Mouse (Mus musculus) CH12.LX (cell line): ENCODE measurements around the gene Mdfi. TPM values are rescaled to one million over a fixed set of nuclear protein-coding genes. Genes with fewer than 3 reads are reported as not detected.

Source experiments
- DNase-seq: peaks from one replicate; pipeline ENCODE4 v3.0.0-alpha.2; 2013; ENCODE audit errors: extremely low read depth
- H3K27ac ChIP-seq: 2 replicates; pipeline ENCODE4 v1.5.1; 2012; ENCODE audit warnings: low read depth, mild to moderate bottlenecking, control low read depth, moderate library complexity; ENCODE audit not compliant: insufficient read depth
- H3K27me3 ChIP-seq: replicated peaks from 2 replicates; pipeline ENCODE3; 2012; ENCODE audit warnings: inconsistent platforms
- H3K36me3 ChIP-seq, 2 experiments: replicated peaks in 1 of 2; 2 replicates each; pipeline versions ENCODE3 to v1.6.1; 2012; ENCODE audit warnings: inconsistent platforms in 1 of 2, low read length in 1 of 2, mild to moderate bottlenecking in 1 of 2, mixed read lengths in 1 of 2, moderate library complexity in 1 of 2; ENCODE audit not compliant: control insufficient read depth in 1 of 2, insufficient read depth in 1 of 2
- H3K4me1 ChIP-seq, 2 experiments: 2 replicates each; pipeline ENCODE4 v1.6.1; 2012; ENCODE audit warnings: inconsistent platforms in 1 of 2, moderate library complexity in 1 of 2; ENCODE audit not compliant: insufficient read depth in 2 of 2, control insufficient read depth in 1 of 2
- H3K4me2 ChIP-seq: 2 replicates; pipeline ENCODE4 v1.6.1; 2012; ENCODE audit warnings: low read depth, mild to moderate bottlenecking, control low read depth; ENCODE audit not compliant: poor library complexity, insufficient read depth, severe bottlenecking
- H3K4me3 ChIP-seq, 3 experiments: fragments of 150-350 bp in 1 of 3; sonication (generic) in 1 of 3; replicated peaks in 1 of 3; 2 replicates each; pipeline versions ENCODE3 to v1.5.1; 2011 to 2012; ENCODE audit warnings: low read depth in 2 of 3, low read length in 2 of 3, mild to moderate bottlenecking in 2 of 3, moderate library complexity in 2 of 3, control low read depth in 1 of 3, improper control_type of control experiment in 1 of 3, inconsistent platforms in 1 of 3, mixed read lengths in 1 of 3; ENCODE audit not compliant: poor library complexity in 1 of 3
- H3K79me2 ChIP-seq: replicated peaks from 2 replicates; pipeline ENCODE4 v1.6.1; 2012; ENCODE audit warnings: mild to moderate bottlenecking, moderate library complexity; ENCODE audit not compliant: control insufficient read depth, poor library complexity, insufficient read depth, severe bottlenecking; ENCODE audit errors: extremely low read depth
- H3K9ac ChIP-seq: 2 replicates; pipeline ENCODE4 v1.6.1; 2012; ENCODE audit warnings: low read depth, mild to moderate bottlenecking, control low read depth, moderate library complexity; ENCODE audit not compliant: insufficient read depth
- H3K9me3 ChIP-seq: replicated peaks from 2 replicates; pipeline ENCODE3; 2012; ENCODE audit warnings: low read length, inconsistent platforms, mixed read lengths
- BHLHE40 ChIP-seq: IDR thresholded peaks from 2 replicates; pipeline ENCODE4 v1.6.1; 2011; ENCODE audit warnings: mild to moderate bottlenecking, low read depth, low read length, improper control_type of control experiment
- CHD1 ChIP-seq: IDR thresholded peaks from 2 replicates; pipeline ENCODE4 v1.6.1; 2012; ENCODE audit warnings: low read depth, low read length, improper control_type of control experiment, inconsistent platforms
- CHD2 ChIP-seq: IDR thresholded peaks from 2 replicates; pipeline ENCODE4 v1.6.1; 2011; ENCODE audit warnings: low read length, improper control_type of control experiment
- CTCF ChIP-seq, 2 experiments: IDR thresholded peaks in 1 of 2; conservative IDR thresholded peaks in 1 of 2; 2 replicates each; pipeline ENCODE4 v1.5.1; 2011 to 2012; ENCODE audit warnings: low read depth in 2 of 2, low read length in 2 of 2, improper control_type of control experiment in 1 of 2, inconsistent platforms in 1 of 2, mild to moderate bottlenecking in 1 of 2, moderate library complexity in 1 of 2
- E2F4 ChIP-seq: IDR thresholded peaks from 2 replicates; pipeline ENCODE4 v1.6.1; 2011; ENCODE audit warnings: low read depth, low read length, improper control_type of control experiment; ENCODE audit not compliant: insufficient replicate concordance
- ELF1 ChIP-seq: IDR thresholded peaks from 2 replicates; pipeline ENCODE4 v1.6.1; 2014; ENCODE audit warnings: low read depth, mild to moderate bottlenecking, inconsistent platforms, low read length, improper control_type of control experiment
- EP300 ChIP-seq: IDR thresholded peaks from 2 replicates; pipeline ENCODE4 v1.6.1; 2011; ENCODE audit warnings: low read length, improper control_type of control experiment
- ETS1 ChIP-seq: conservative IDR thresholded peaks from 2 replicates; pipeline ENCODE4 v1.6.1; 2012; ENCODE audit warnings: low read depth, mild to moderate bottlenecking, inconsistent platforms, low read length, improper control_type of control experiment, moderate library complexity
- GABPA ChIP-seq: IDR thresholded peaks from 2 replicates; pipeline ENCODE4 v1.6.1; 2012; ENCODE audit warnings: low read depth, low read length, improper control_type of control experiment, inconsistent platforms; ENCODE audit not compliant: insufficient replicate concordance
- HCFC1 ChIP-seq: IDR thresholded peaks from 2 replicates; pipeline ENCODE4 v1.6.1; 2012; ENCODE audit warnings: low read depth, mild to moderate bottlenecking, inconsistent platforms, low read length, improper control_type of control experiment
- IRF4 ChIP-seq: IDR thresholded peaks from 2 replicates; pipeline ENCODE4 v1.6.1; 2014; ENCODE audit warnings: low read depth, mild to moderate bottlenecking, inconsistent platforms, low read length, improper control_type of control experiment
- JUN ChIP-seq: IDR thresholded peaks from 2 replicates; pipeline ENCODE4 v1.6.1; 2011; ENCODE audit warnings: low read depth, mild to moderate bottlenecking, low read length, improper control_type of control experiment, moderate library complexity; ENCODE audit not compliant: insufficient read depth
- JUND ChIP-seq: conservative IDR thresholded peaks from 2 replicates; pipeline ENCODE4 v1.6.1; 2011; ENCODE audit warnings: low read depth, low read length, improper control_type of control experiment
- KAT2A ChIP-seq: IDR thresholded peaks from 2 replicates; pipeline ENCODE4 v1.6.1; 2012; ENCODE audit warnings: low read length, improper control_type of control experiment, inconsistent platforms; ENCODE audit not compliant: insufficient replicate concordance
- MAFK ChIP-seq: IDR thresholded peaks from 2 replicates; pipeline ENCODE4 v1.6.1; 2011; ENCODE audit warnings: low read length, improper control_type of control experiment; ENCODE audit not compliant: insufficient replicate concordance
- MAX ChIP-seq: IDR thresholded peaks from 2 replicates; pipeline ENCODE4 v1.6.1; 2011; ENCODE audit warnings: low read length, improper control_type of control experiment
- MAZ ChIP-seq: IDR thresholded peaks from 2 replicates; pipeline ENCODE4 v1.6.1; 2012; ENCODE audit warnings: low read depth, mild to moderate bottlenecking, inconsistent platforms, low read length, improper control_type of control experiment, moderate library complexity
- MEF2A ChIP-seq: IDR thresholded peaks from 2 replicates; pipeline ENCODE4 v1.6.1; 2014; ENCODE audit warnings: low read depth, mild to moderate bottlenecking, inconsistent platforms, low read length, improper control_type of control experiment, borderline replicate concordance
- MXI1 ChIP-seq: IDR thresholded peaks from 2 replicates; pipeline ENCODE4 v1.6.1; 2011; ENCODE audit warnings: mild to moderate bottlenecking, low read depth, low read length, improper control_type of control experiment
- MYC ChIP-seq: IDR thresholded peaks from 2 replicates; pipeline ENCODE4 v1.6.1; 2011; ENCODE audit warnings: low read depth, mild to moderate bottlenecking, improper control_type of control experiment, low read length
- NELFE ChIP-seq: IDR thresholded peaks from 2 replicates; pipeline ENCODE4 v1.6.1; 2011; ENCODE audit warnings: low read depth, low read length, improper control_type of control experiment
- NRF1 ChIP-seq: IDR thresholded peaks from 2 replicates; pipeline ENCODE4 v1.6.1; 2014; ENCODE audit warnings: low read depth, mild to moderate bottlenecking, inconsistent platforms, low read length, improper control_type of control experiment, moderate library complexity
- PAX5 ChIP-seq: IDR thresholded peaks from 2 replicates; pipeline ENCODE4 v1.6.1; 2012; ENCODE audit warnings: low read length, inconsistent platforms, mixed read lengths
- POLR2A ChIP-seq: IDR thresholded peaks from 2 replicates; pipeline ENCODE4 v1.6.1; 2011; ENCODE audit warnings: low read depth, mild to moderate bottlenecking, improper control_type of control experiment, low read length
- POLR2AphosphoS2 ChIP-seq: IDR thresholded peaks from 2 replicates; pipeline ENCODE4 v1.6.1; 2011; ENCODE audit warnings: low read depth, low read length, improper control_type of control experiment
- RAD21 ChIP-seq: IDR thresholded peaks from 2 replicates; pipeline ENCODE4 v1.6.1; 2011; ENCODE audit warnings: low read depth, mild to moderate bottlenecking, low read length, improper control_type of control experiment, moderate library complexity
- RCOR1 ChIP-seq: conservative IDR thresholded peaks from 2 replicates; pipeline ENCODE4 v1.6.1; 2012; ENCODE audit warnings: low read depth, mild to moderate bottlenecking, inconsistent platforms, low read length, improper control_type of control experiment
- SIN3A ChIP-seq: IDR thresholded peaks from 2 replicates; pipeline ENCODE4 v1.6.1; 2012; ENCODE audit warnings: low read length, improper control_type of control experiment, inconsistent platforms
- SMC3 ChIP-seq: IDR thresholded peaks from 2 replicates; pipeline ENCODE4 v1.6.1; 2011; ENCODE audit warnings: low read depth, low read length, improper control_type of control experiment
- TBP ChIP-seq: conservative IDR thresholded peaks from 2 replicates; pipeline ENCODE4 v1.6.1; 2011; ENCODE audit warnings: low read depth, low read length, improper control_type of control experiment
- TCF12 ChIP-seq: IDR thresholded peaks from 2 replicates; pipeline ENCODE4 v1.6.1; 2014; ENCODE audit warnings: low read depth, mild to moderate bottlenecking, inconsistent platforms, low read length, improper control_type of control experiment
- UBTF ChIP-seq: IDR thresholded peaks from 2 replicates; pipeline ENCODE4 v1.6.1; 2012; ENCODE audit warnings: low read depth, mild to moderate bottlenecking, inconsistent platforms, low read length, improper control_type of control experiment, moderate library complexity
- USF1 ChIP-seq: IDR thresholded peaks from 2 replicates; pipeline ENCODE4 v1.6.1; 2014; ENCODE audit warnings: low read depth, mild to moderate bottlenecking, inconsistent platforms, low read length, improper control_type of control experiment
- USF2 ChIP-seq: conservative IDR thresholded peaks from 2 replicates; pipeline ENCODE4 v1.6.1; 2011; ENCODE audit warnings: low read depth, low read length, improper control_type of control experiment
- ZC3H11A ChIP-seq: IDR thresholded peaks from 2 replicates; pipeline ENCODE4 v1.6.1; 2012; ENCODE audit warnings: low read depth, mild to moderate bottlenecking, inconsistent platforms, low read length, improper control_type of control experiment
- ZKSCAN1 ChIP-seq: IDR thresholded peaks from 2 replicates; pipeline ENCODE4 v1.6.1; 2012; ENCODE audit warnings: low read depth, inconsistent platforms, low read length, improper control_type of control experiment, borderline replicate concordance
- ZMIZ1 ChIP-seq: IDR thresholded peaks from 2 replicates; pipeline ENCODE4 v1.6.1; 2012; ENCODE audit warnings: low read depth, mild to moderate bottlenecking, inconsistent platforms, low read length, improper control_type of control experiment
- ZNF384 ChIP-seq: IDR thresholded peaks from 2 replicates; pipeline ENCODE4 v1.6.1; 2012; ENCODE audit warnings: low read depth, low read length, improper control_type of control experiment, inconsistent platforms
- dilution Hi-C: fragments of 300-500 bp; cut with MboI; formaldehyde crosslinking; loops from 2 replicates; pipeline ENCODE4 v1.14.3; 2020; ENCODE audit warnings: low sequenced_read_pairs; ENCODE audit not compliant: extremely low pct_unique_long_range_greater_than_20kb, extremely low pct_ligation_motif_present
- in situ Hi-C: fragments of 300-500 bp; cut with MboI; formaldehyde crosslinking; loops from 3 replicates; pipeline ENCODE4 v1.14.3; 2019; ENCODE audit warnings: low sequenced_read_pairs, low pct_ligation_motif_present, low pct_unique_long_range_greater_than_20kb, mixed read lengths
- polyA plus RNA-seq: library from polyadenylated mRNA; unstranded; fragments of >175 nt; gene quantifications from 2 replicates; pipeline ENCODE4 v1.2.1, GENCODE M21; 2012; ENCODE audit warnings: low read depth; ENCODE audit not compliant: insufficient read length
- total RNA-seq, 2 experiments: library from RNA; depleted of rRNA; stranded (reverse); fragments of 300-350 nt in 1 of 2; fragments of >200 nt in 1 of 2; gene quantifications; 2 replicates each; pipeline ENCODE4 v1.2.3; 2012 to 2014

The Mdfi gene
- total and polyA plus RNA-seq, 3 experiments = 0.30 to 0.35 TPM; not detected in 1

- Histone ChIP-seq H3K9me3 (peaks cover 19% of the 10 kb centered on the region), H3K27me3 (no peaks in the 10 kb centered on the region), H3K4me1 (peaks cover 42 to 81% of the 10 kb centered on the region in 2 experiments), H3K79me2 (peaks cover 12% of the 10 kb centered on the region), H3K36me3 (peaks cover 3 to 40% of the 10 kb centered on the region in 2 experiments), H3K4me2 (peak overlapping the region; percentile 77), H3K27ac (peak overlapping the region; percentile 98), H3K9ac (peak overlapping the region; percentile 26), H3K4me3 (peak overlapping the region in 1 of 3 experiments; percentile 32)
- peak; percentile 63 for DNase-seq
- in situ Hi-C loops (no loop called here), dilution Hi-C loops (no loop called here)
- TF ChIP-seq KAT2A (no peak), CHD1 (peak; percentile 62; the same call in 1 of the 2 replicates), MEF2A (no peak), NRF1 (no peak), JUND (no peak), ETS1 (0 out of 2 replicates have a peak, but pooled peaks have one; percentile 12), UBTF (no peak), MAFK (no peak), MYC (no peak), ZNF384 (no peak), HCFC1 (peak; percentile 27; the same call in 1 of the 2 replicates), E2F4 (no peak), IRF4 (no peak), ZKSCAN1 (no peak), CTCF (conservative IDR thresholded peaks at IDR 0.05 in 1 of 2, IDR thresholded peaks at IDR 0.05 in 1 of 2; ENCODE audit: low read depth in 2 of 2, low read length in 2 of 2) (no peak), TCF12 (0 out of 2 replicates have a peak, but pooled peaks have one; percentile 13), USF2 (no peak), TBP (peak; percentile 40; the same call in 1 of the 2 replicates), MAX (no peak), GABPA (no peak), SMC3 (no peak), POLR2AphosphoS2 (no peak), CHD2 (no peak), BHLHE40 (no peak; the same call in 1 of the 2 replicates), JUN (no peak), MAZ (peak; percentile 48; the same call in 1 of the 2 replicates), SIN3A (peak; percentile 54; the same call in 1 of the 2 replicates), USF1 (no peak), PAX5 (no peak), RCOR1 (no peak), MXI1 (peak; percentile 60; the same call in 1 of the 2 replicates), NELFE (peak; percentile 60), ZC3H11A (no peak), EP300 (no peak), RAD21 (no peak), POLR2A (peak; percentile 61), ZMIZ1 (no peak), ELF1 (peak; percentile 62; the same call in 1 of the 2 replicates)
Observed at GRCm38 (mm10) chr17:47767456-47768141, 66.9 kb downstream of the Mdfi start.
